Mouse (Mus musculus) cerebellum, postnatal 25 days (tissue): ENCODE measurements around the gene Usp33.

Source experiments
- DNase-seq, 2 experiments: peaks; one replicate each; pipeline ENCODE4 v3.0.0; 2021; ENCODE audit warnings: mixed read lengths in 2 of 2

Usp33 gene

GRCm38 (mm10) chr3:152342961-152343517 is 3.2 kb upstream of the Usp33 start:
- no peak for DNase-seq

DNA sequence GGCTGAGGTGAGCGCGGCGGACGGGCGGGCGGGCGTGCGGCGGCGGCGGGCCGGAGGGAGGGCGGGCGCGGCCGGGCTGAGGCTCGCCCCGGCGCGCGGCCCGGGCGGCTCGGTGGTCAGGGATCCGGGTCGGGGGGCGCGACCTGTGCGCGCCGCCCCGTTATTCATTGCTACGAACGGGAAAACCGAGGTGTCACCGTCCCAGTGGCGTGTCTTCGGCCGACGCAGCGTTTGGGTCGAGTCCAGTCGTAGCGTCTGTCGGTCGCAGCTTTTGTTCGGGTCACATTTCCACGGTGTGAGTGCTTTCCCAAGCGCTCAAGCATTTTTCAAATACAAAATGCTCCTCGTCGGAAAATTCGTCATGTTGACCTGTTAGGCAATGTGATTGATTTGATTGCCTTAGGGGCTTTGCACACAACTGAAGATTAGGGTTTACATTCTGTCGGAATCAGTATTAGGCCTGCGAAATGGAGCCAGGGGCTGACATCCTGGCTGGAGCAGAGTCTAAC is 409 bp downstream of the Usp33 start:
- peak in 1 of 2 experiments; percentile 75 for DNase-seq

DNA sequence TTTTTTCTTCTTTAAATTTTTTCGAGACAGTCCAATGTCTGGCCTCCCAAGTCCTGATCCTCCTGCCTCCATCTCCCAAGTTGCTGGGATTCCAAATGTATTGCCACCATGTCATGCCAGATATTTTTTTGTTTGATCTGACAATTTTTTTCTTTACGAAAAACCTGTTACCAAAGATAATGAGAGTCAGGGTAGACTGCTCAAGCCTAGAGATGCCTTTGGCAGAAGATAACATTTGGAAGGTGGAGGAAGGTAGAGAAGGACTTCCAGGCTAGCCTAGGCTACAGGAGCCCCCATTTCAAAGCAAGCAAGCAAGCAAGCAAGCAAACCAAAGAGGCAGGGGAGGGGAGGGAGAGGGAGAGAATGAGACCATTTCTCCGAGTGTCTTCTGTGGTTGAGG is 949 bp downstream of the Usp33 start:
- DNase-seq, result no peak

DNA sequence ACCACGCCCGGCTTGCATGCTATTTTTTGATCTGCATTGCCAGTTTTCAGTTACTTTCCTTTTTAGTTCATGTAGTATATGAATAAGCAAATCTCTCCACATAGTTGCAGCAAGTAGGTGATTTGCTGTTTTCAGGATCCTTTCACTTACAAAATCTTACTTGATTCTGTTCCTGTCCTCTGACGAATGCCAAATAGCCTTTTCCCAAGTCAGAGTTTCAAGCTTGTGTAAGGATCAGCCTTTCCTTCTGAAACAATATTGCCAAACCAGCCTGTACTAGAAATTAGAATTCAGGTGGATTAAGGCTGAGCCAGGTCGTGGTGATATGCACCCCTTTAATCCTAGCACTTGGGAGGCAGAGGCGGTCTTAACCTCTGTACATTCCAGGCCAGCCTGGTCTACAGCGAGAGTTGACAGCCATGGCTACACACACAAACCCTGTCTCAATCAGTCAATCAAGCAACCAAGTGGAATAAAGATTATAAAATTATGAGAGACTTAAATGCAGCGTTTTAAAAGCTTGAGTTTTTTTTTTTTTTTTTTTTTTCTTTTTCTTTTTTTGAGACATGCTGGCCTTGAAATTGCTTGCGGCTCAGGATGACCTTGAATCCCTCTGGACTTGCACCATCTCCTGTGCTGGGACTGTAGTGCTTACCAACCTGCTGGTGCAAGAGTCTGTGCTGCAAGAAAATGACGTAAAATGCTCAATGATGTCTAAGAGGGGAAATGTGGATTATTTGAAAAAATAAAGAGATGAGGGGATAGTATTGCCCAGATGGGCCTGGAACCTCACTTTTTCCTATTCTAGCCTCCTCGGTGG is 1.9 kb downstream of the Usp33 start:
- DNase-seq, result no peak

- DNase-seq, result no peak
These were observed 4.2 kb downstream of the Usp33 start for GRCm38 (mm10) chr3:152350431-152350830.

- no peak for DNase-seq
These were observed 4.7 kb downstream of the Usp33 start for GRCm38 (mm10) chr3:152350966-152351365.

DNA sequence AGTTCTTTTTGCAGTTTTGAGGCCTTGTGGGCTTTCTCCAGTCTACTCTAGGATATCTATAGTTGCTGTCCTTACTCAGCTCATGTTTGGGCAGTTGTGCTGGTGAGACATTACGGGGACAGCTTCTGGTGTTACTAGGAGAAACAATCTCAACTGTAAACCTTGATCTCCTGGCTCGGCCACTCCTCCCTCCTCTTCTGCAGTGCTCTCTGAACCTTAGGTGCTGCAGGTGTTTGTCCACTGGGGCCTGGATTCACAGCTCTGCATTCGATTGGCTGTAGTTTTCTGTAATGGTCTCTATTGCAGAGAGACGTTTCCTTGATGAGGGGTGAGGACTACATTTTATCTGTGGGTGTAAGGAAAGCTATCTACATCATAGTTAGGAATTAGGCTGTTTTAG is 6.0 kb downstream of the Usp33 start:
- DNase-seq, result no peak

- DNase-seq, result no peak
These were observed 7.3 kb downstream of the Usp33 start for GRCm38 (mm10) chr3:152353434-152354177.

DNA sequence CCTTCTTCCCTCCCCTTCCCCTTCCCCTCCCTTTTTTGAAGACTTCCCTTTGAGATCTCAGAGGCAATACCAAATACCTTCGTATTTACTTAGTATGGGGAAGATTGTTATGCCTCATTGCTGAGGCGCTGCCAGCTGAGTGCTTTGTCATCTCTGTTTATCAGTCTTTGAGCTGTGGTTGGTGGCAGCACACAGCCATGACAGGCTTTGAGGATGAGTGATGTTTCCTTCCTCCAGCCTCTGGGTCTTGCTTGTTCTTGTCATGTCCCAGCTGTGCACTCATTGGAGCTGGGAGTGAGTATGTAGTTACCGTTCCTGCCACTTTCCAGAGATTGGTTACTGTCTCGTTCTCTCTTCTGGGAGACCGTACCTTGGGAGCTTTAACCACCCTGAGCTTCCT is 9.1 kb downstream of the Usp33 start:
- no peak for DNase-seq

DNA sequence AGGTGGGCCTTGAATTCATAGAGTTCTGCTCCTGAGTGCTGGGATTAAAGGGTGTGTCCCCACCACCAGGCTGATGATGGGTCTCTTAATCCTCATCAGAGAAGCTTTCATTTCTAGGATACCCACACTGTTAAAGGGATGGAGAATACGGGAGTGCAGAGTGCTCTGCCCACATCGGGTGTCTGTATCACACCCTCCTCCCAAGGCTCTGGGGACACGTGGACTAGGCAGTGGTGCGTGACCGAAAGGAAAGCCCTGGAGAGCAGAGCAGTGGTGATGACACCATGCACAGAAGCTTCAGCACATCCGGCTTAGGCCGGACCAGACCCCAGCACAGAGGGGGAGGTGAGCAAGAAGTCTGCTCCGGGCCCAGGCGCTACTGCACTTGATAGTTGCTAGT is 10.5 kb downstream of the Usp33 start:
- no peak for DNase-seq

- DNase-seq, result peak; percentile 39 to 54
These were observed 12.9 kb downstream of the Usp33 start for GRCm38 (mm10) chr3:152359151-152359550.

DNA sequence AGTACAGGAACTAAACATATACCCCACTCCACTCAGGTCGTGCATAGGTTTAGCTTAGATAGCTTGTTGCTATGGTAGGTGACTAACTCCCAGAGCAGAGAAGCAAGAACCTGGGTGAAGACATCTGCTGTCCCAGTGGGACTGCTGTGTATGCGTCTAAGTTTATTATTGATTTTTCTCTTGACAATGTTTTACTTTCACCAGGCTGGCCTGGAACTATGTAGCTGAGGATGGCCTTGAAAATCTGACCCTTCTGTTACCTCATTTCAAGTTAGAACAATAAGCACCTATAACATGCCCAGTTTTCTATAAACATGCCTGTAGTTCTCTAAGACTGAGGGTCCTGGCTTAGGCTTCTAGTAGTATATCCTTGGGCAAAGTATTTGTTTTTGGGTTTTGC is 17.9 kb downstream of the Usp33 start:
- no peak for DNase-seq

DNA sequence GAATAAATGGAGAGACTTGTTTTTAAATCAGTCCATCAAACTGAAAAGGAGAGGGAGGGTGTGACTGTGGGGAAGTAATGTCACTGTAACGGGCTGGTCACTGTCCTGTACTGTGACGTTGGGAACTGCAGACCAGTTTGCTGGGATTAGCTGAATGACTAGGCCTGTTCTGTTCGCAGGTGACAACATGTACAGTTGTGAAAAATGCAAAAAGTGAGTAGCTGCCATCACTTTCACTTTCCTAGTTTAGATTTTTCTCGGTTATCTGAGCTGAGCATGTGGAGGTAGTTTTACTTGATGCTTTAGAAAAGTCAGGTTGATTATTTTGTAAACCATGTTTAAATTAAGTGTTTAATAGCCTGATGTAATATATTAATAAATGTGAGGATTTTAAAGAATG is 29.8 kb downstream of the Usp33 start:
- DNase-seq, result no peak

- no peak for DNase-seq
These were observed 37.8 kb downstream of the Usp33 start for GRCm38 (mm10) chr3:152384106-152384505.

DNA sequence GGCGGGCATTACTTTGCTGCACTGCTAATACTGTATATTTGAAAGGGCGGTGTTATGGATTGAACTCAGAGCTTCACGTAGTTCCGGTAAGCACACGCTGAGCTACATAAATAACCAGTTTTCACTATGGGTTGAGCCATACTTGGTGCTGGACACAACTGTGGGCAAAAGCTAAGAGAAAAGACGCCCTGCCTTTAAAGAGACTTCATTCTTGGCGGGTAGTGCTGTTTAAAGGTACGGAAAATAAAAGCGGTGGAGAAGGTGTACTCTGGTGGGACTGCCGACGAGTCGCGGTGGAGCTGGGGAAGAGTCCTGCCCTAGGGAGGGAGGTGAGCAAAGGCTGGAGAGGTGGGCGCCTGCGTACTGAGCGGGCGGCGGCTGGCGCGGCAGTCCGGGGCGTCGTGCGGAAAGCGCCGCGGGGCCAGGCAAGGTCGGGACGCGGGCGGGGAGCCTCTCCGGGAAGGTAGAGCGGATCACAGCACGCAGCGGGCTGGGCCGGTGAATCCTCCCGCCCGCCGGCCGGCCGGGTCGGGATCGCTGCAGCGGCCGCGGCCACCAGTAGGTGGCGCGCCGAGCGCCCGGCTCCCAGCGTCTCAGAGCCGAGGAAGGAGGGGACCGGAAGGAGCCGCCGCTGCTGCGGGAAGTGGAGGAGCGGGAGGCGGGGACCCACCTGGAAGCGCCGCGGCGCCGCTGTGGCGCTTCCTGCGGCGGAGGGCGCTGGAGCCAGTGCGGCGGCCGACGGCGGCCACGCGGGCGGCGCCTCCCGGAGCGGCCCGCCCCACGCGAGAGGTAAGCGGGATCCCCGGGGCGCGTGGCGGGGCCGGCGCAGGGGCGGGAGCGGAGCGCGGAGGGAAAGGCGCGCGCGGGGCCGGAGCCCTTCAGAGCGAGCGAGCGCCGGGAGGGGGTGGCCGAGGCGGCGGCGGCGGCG is 49.3 kb downstream of the Usp33 start, which contains the start of gene Zzz3:
Zzz3 (plus strand) TSS at position 124 of the 928 bp plus-strand sequence.
- DNase-seq, result peak; percentile 95 to 96

DNA sequence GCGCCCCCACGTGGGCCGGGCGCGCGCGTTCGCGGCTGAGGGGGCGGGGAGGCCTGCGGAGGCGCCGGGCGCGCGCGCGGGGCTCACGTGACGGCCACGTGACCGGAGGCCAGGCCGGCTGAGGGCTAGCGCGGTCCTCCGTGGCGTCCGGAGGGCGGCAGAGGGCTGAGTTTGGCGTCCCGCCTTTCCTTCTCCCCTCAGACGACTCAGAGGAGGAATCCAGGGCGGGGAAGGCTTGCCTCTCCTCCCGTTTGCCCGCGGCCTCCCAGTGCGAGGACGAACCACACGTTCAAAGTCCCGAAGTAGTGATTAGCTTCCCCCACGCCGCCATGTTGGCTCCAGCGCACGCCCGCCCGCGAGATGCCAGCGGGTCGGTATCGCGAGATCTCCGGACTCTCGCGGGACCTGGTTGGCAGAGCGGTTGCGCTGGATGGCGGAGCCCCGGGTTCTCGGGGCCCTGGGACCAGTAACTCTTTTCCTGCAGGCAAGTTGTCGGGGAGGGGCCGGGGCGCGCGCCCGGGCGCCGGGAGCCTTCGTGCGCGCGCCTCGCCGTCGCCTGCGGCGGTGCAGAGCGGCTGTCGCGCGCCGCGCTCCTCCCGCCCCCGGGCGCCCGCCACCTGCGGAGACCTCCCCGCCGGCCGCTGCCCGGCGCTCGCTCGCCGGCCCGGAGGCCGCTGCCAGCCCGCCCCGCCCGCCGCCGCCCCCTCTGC is 50.2 kb downstream of the Usp33 start:
- DNase-seq, result peak; percentile 99

- DNase-seq, result no peak
These were observed 50.7 kb downstream of the Usp33 start for GRCm38 (mm10) chr3:152396988-152397314.

- no peak for DNase-seq
These were observed 51.2 kb downstream of the Usp33 start for GRCm38 (mm10) chr3:152397335-152397940.

DNA sequence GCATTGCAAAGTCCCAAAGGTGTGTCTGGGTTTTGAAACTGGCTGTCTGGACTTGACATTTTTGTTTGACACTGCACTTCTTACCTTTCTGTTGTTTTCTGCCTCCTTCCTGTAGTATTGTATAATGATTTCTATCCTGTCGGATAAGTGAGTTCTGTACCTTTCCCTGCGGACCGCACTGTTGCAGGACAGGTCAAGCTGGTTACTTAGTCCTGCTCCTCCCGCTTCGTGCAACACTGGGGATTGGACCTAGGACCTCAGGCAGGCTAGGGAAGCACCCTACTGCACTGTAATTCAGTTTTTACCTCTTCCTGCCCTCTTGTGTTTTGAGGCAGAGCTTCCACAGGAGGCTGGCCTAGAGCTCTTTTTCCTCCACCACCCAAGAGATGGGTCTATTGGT is 54.2 kb downstream of the Usp33 start:
- DNase-seq, result no peak

DNA sequence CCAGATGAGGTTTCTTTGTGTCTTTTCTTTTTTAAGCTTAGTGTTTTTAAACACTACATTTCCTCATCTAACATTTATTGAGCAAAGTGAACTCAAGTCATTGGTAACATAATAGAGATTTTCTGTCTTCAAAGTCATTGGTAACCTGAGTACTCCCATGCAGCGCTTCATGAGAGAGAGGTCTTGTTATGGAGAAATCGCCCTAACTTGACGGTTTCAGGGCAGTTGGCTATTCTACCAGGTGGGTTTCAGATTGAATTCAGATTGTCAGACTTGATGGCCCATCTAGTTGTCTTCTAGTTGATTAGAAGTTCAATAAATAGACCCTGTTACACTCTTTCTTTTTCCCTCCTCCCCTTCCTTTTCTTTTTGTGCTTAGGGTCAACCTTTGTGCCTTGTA is 54.6 kb downstream of the Usp33 start:
- no peak for DNase-seq

- DNase-seq, result no peak
These were observed 55.8 kb downstream of the Usp33 start for GRCm38 (mm10) chr3:152401964-152402670.
